Mouse (Mus musculus) kidney, postnatal 0 days (tissue): Measurements from ENCODE around the gene Nup93. TPM values are rescaled to one million over a fixed set of nuclear protein-coding genes. Genes with fewer than 3 reads are reported as not detected.
A peak's percentile ranks its signal among the peaks of the same experiment; 100 is the strongest.

Experiments used
- ATAC-seq: fragments of 200-750 bp; cut with Nextera tagmentation; replicated peaks from 2 replicates; pipeline ENCODE4 v1.8.0; 2017; ENCODE audit warnings: low read depth, moderate number of reproducible peaks, moderate TSS enrichment, moderate library complexity; ENCODE audit not compliant: low FRiP score
- DNase-seq: peaks from one replicate; pipeline ENCODE4 v3.0.0-alpha.2; 2016; ENCODE audit warnings: low spot score
- H3K27ac ChIP-seq: fragments of 300-500 bp; sonication (generic); 2 replicates; pipeline ENCODE4 v1.5.1; 2014; ENCODE audit warnings: mild to moderate bottlenecking
- H3K27me3 ChIP-seq: fragments of 300-500 bp; sonication (generic); 2 replicates; pipeline ENCODE4 v1.6.1; 2014; ENCODE audit warnings: low read length, mixed read lengths; ENCODE audit not compliant: insufficient read depth
- H3K36me3 ChIP-seq: fragments of 300-500 bp; sonication (generic); 2 replicates; pipeline ENCODE4 v1.6.1; 2014; ENCODE audit warnings: low read length, mixed read lengths; ENCODE audit not compliant: insufficient read depth
- H3K4me1 ChIP-seq: fragments of 300-500 bp; sonication (generic); replicated peaks from 2 replicates; pipeline ENCODE4 v1.6.1; 2014; ENCODE audit warnings: antibody characterized with exemption, low read length, mixed read lengths; ENCODE audit not compliant: insufficient read depth
- H3K4me2 ChIP-seq: fragments of 300-500 bp; sonication (generic); 2 replicates; pipeline ENCODE4 v1.6.1; 2014; ENCODE audit warnings: mild to moderate bottlenecking, low read length, moderate library complexity, mixed read lengths
- H3K4me3 ChIP-seq: fragments of 300-500 bp; sonication (generic); replicated peaks from 2 replicates; pipeline ENCODE4 v1.5.1; 2014; ENCODE audit warnings: low read depth, low read length
- H3K9ac ChIP-seq: fragments of 300-500 bp; sonication (generic); 2 replicates; pipeline ENCODE4 v1.6.1; 2014; ENCODE audit warnings: low read depth, low read length
- H3K9me3 ChIP-seq: fragments of 300-500 bp; sonication (generic); replicated peaks from 2 replicates; pipeline ENCODE4 v1.6.1; 2016; ENCODE audit warnings: low read length, inconsistent platforms, mixed read lengths
- CTCF ChIP-seq: IDR thresholded peaks from 2 replicates; pipeline ENCODE4 v1.5.1; 2016; ENCODE audit warnings: antibody characterized with exemption, low read depth, mild to moderate bottlenecking, moderate library complexity
- WGBS: fragments of 180-500 bp; shearing (Covaris S2); extraction: QIAGEN DNeasy Blood & Tissue Kit; methylation state at CpG from one replicate; pipeline ENCODE4 v1.1.7; 2014; 5-methylcytosine and 5-hydroxymethylcytosine counted together
- polyA plus RNA-seq: library from polyadenylated mRNA; unstranded; fragments of >200 nt; fragmentation: Nextera tagmentation; extraction: Ambion mirVana; gene quantifications from 2 replicates; pipeline ENCODE4 v1.2.1, GENCODE M21; 2015

The Nup93 gene
- polyA plus RNA-seq, 1 experiment from 2014 or later, result 45.0 TPM

DNA sequence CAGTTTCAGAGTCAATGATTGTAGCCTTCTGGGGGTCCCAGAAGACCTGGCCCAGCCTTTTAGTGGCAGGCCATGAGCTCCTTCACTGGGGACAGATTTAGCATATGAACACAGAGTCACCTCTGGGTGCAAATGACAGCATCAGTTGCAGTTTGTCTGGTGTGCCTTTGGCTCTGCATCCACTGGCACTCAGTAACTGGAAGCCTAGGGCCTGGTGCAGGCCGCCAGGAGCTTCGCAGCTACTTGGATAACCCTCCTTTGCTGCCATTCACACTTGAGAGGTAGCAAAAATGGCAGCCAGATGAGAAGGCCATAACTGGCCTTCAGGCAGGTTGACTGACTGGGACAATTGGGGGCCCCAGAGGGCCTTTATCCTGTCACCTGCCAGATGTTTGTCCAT lies 103.3 kb downstream of the Nup93 start:
- ATAC-seq (no peak), DNase-seq (no peak)
- no peaks in the 10 kb centered on the region for H3K36me3 ChIP-seq
- H3K27me3 ChIP-seq, result no peaks in the 10 kb centered on the region
- TF ChIP-seq CTCF, result no peak
- H3K4me2 ChIP-seq, result no peak overlapping the region
- H3K9me3 ChIP-seq, result no peaks in the 10 kb centered on the region
- 94% methylated on average over 2 of the region's 2 CpGs for WGBS
- H3K27ac ChIP-seq, result no peak overlapping the region
- no peak overlapping the region for H3K9ac ChIP-seq
- no peak overlapping the region for H3K4me3 ChIP-seq
- no peaks in the 10 kb centered on the region for H3K4me1 ChIP-seq

DNA sequence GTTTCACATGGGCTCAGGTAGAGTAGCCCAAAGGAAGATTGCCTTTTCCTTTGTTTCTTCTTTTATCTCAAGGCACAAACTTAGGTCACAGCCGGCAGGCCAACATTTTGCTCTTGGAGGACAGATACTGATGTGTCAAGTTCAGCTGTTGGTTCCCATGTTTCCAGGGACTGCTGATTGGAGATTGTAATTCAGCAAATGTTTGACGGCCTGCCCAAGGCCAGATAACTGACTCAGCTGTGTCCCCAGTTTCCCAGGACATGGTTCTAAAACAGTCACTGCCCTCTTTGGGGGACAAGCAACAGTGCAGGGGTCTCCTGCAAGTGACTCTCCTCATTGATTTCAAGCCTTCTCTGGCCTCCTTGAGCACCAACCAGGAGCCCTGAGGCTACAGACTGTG lies 105.7 kb downstream of the Nup93 start:
- H3K9ac ChIP-seq, result no peak overlapping the region
- no peaks in the 10 kb centered on the region for H3K9me3 ChIP-seq
- H3K4me1 ChIP-seq, result no peaks in the 10 kb centered on the region
- DNase-seq (no peak), ATAC-seq (no peak)
- H3K4me2 ChIP-seq, result no peak overlapping the region
- no peak overlapping the region for H3K4me3 ChIP-seq
- WGBS, result 83% methylated on average over 2 of the region's 2 CpGs
- H3K27me3 ChIP-seq, result no peaks in the 10 kb centered on the region
- H3K27ac ChIP-seq, result no peak overlapping the region
- no peaks in the 10 kb centered on the region for H3K36me3 ChIP-seq
- TF ChIP-seq CTCF, result no peak

GRCm38 (mm10) chr8:94322083-94322482 lies 107.7 kb downstream of the Nup93 start:
- Histone ChIP-seq H3K9me3 (no peaks in the 10 kb centered on the region), H3K27me3 (no peaks in the 10 kb centered on the region), H3K9ac (no peak overlapping the region), H3K27ac (no peak overlapping the region), H3K4me3 (no peak overlapping the region), H3K4me2 (no peak overlapping the region), H3K4me1 (no peaks in the 10 kb centered on the region), H3K36me3 (no peaks in the 10 kb centered on the region)
- ATAC-seq (no peak), DNase-seq (no peak)
- 64% methylated on average over 4 of the region's 4 CpGs for WGBS
- no peak for TF ChIP-seq CTCF

DNA sequence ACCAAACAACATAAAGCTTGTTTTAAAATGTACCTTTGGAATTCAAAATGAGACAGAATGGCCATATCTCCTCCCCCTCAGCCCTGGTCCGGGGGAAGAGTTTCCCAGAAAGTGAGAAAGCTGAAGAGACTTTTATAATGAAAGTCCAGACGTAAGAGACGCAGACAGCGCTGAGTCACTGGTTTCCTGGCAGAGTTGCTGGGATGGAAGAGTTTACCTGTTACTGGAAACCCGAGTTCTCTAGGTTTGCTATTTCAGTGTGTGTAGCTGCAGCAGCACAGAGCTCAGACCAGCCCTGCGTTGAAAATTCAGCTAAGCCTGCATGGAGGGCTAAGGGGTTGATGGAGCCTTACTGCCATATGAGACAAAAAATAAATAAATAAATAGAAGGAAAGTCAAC lies 108.7 kb downstream of the Nup93 start:
- H3K4me3 ChIP-seq, result no peak overlapping the region
- no peaks in the 10 kb centered on the region for H3K36me3 ChIP-seq
- DNase-seq (no peak), ATAC-seq (no peak)
- H3K4me2 ChIP-seq, result no peak overlapping the region
- no peaks in the 10 kb centered on the region for H3K9me3 ChIP-seq
- no peak for TF ChIP-seq CTCF
- no peaks in the 10 kb centered on the region for H3K27me3 ChIP-seq
- H3K9ac ChIP-seq, result no peak overlapping the region
- WGBS, result 74% methylated on average over 6 of the region's 6 CpGs
- H3K27ac ChIP-seq, result no peak overlapping the region
- no peaks in the 10 kb centered on the region for H3K4me1 ChIP-seq

- no peak for TF ChIP-seq CTCF
- no peaks in the 10 kb centered on the region for H3K9me3 ChIP-seq
Measured at GRCm38 (mm10) chr8:94324071-94324470, 109.7 kb downstream of the Nup93 start.

DNA sequence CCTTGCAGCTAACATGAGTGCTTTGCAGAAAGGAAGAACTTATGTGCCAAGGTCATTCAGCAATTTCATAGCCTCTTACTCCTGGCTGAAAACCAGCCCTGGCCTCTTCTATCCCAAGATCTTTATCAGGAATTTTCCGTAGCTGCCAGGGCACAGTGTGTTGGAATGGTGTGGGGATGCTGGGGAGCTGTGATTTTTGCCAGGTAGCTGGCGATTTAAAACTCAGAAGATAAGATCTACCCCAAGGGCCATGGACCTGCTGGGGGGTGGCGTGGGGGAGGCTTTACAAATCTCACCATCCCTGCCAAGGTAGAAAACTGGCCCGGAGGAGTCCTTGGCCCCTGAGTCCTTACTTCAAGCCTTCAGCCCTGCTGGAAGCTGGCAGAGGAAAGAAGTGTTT lies 111.7 kb downstream of the Nup93 start:
- H3K4me2 ChIP-seq, result no peak overlapping the region
- WGBS, result 54% methylated on average over 4 of the region's 4 CpGs
- H3K36me3 ChIP-seq, result no peaks in the 10 kb centered on the region
- ATAC-seq (no peak), DNase-seq (peak; percentile 15)
- H3K27me3 ChIP-seq, result no peaks in the 10 kb centered on the region
- H3K27ac ChIP-seq, result peak overlapping the region; percentile 42; the same call in 1 of the 2 replicates
- no peaks in the 10 kb centered on the region for H3K4me1 ChIP-seq
- H3K9ac ChIP-seq, result no peak overlapping the region
- no peak overlapping the region for H3K4me3 ChIP-seq
- no peaks in the 10 kb centered on the region for H3K9me3 ChIP-seq
- no peak for TF ChIP-seq CTCF

More at GRCm38 (mm10) chr8:94324071-94324470, 109.7 kb downstream of the Nup93 start:
- ATAC-seq (no peak), DNase-seq (no peak)
- Histone ChIP-seq H3K4me2 (no peak overlapping the region), H3K36me3 (no peaks in the 10 kb centered on the region), H3K27ac (no peak overlapping the region), H3K4me3 (no peak overlapping the region), H3K4me1 (no peaks in the 10 kb centered on the region), H3K9ac (no peak overlapping the region), H3K27me3 (no peaks in the 10 kb centered on the region)
- WGBS, result 47% methylated on average over 12 of the region's 12 CpGs
